Mouse (Mus musculus): Measurements from ENCODE around the gene Bsn.

DNA sequence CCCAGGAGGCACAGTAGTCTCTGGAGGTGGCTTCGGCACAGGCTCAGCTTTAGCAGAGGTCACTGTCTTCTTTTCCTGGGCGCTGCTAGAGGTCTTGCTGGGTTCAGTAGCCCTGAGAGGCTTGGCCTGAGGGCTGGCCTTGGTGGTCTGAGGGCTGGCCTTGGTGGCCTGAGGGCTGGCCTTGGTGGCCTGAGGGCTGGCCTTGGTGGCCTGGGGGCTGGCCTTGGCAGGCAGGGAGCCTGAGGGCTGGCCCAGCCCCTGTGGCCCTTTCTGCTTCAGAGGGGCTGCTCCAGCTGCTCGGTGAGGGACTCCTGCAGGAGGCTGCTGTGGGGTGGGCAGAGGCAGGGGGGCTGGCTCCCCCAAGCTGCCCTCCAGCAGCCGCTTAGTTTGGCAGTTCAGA lies 73.0 kb downstream of the Bsn start:
- TF ChIP-seq CTCF (IDR thresholded peaks at IDR 0.05; ENCODE audit: low read depth) (no peak), EP300 (IDR thresholded peaks at IDR 0.05; ENCODE audit: low read depth) (no peak)

All from liver, postnatal 0 days (tissue).